Mouse (Mus musculus): Measurements from ENCODE around the gene Col6a4.
A peak's percentile ranks its signal among the peaks of the same experiment; 100 is the strongest.

Gene Col6a4

GRCm38 (mm10) chr9:105960533-105960932 lies 136.1 kb downstream of the Col6a4 start, which contains the start of gene Col6a5:
TSS of gene Col6a5 (minus strand) at chr9:105960643.
- no peak for ATAC-seq (ENCODE audit: low TSS enrichment)

GRCm38 (mm10) chr9:105959116-105959515 lies 137.5 kb downstream of the Col6a4 start:
- no peak for ATAC-seq (ENCODE audit: low TSS enrichment)

- ATAC-seq (ENCODE audit: low TSS enrichment), result peak; percentile 41; the same call in 1 of the 2 replicates
These were observed 146.8 kb downstream of the Col6a4 start for GRCm38 (mm10) chr9:105949755-105950154.

- ATAC-seq (ENCODE audit: low TSS enrichment), result peak; percentile 98
These were observed 149.0 kb downstream of the Col6a4 start for GRCm38 (mm10) chr9:105947577-105947976.

Data from frontal cortex, adult (tissue).